Mouse (Mus musculus) C3H10T1/2 (cell line): ENCODE measurements around the gene Tpgs1. TPM values are rescaled to one million over a fixed set of nuclear protein-coding genes. Genes with fewer than 3 reads are reported as not detected.

ENCODE experiments used
- polyA plus RNA-seq, 2 experiments: library from polyadenylated mRNA; unstranded; fragments of >200 nt; fragmentation: generic; extraction: Trizol; gene quantifications; one replicate each; pipeline ENCODE4 v1.2.1; 2012; ENCODE audit warnings: missing spikeins in 2 of 2

The Tpgs1 gene
- 100 to 1,000 TPM; 144 to 166 TPM for polyA plus RNA-seq

DNA sequence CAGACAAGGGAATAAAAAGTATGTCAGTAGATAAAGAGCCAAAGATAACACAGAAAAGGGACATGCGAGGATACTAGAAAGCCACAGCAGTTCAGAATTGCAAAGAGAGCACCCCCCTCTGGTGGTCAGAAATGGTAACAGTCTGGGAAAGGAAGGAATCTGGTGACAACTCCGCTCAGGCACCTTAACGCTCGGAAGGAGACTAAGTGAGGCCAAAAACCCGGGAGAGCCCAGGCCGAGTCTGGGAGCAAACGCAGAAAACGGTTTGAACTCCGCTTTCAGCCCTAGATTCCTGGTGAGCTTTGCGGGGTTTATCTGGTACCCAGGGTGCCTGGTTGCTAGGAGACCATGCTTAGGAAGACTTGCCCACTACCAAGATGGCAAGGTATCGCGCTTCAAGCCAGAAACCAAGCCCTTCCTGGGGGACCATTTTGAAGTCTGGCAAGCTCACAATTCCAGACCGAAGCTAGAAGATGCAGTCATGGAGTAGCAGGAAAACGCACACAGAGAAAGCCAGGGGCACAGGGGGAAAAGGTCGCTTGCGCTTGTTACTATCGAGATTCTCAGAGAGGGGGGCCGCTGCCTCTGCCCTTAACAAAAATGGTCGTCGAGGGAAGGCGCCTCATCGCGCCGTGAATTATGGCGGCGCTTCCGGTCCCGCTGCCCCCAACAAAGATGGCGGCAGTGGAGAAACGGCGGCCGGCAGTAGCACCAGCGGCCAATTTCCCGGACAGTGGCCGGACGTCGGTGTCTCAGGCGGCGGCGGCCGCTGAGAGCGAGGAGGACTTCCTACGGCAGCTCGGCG, at the start of gene Tpgs1:
TSS of gene Tpgs1 (plus strand) at position 599 of the 805 bp plus-strand sequence.

DNA sequence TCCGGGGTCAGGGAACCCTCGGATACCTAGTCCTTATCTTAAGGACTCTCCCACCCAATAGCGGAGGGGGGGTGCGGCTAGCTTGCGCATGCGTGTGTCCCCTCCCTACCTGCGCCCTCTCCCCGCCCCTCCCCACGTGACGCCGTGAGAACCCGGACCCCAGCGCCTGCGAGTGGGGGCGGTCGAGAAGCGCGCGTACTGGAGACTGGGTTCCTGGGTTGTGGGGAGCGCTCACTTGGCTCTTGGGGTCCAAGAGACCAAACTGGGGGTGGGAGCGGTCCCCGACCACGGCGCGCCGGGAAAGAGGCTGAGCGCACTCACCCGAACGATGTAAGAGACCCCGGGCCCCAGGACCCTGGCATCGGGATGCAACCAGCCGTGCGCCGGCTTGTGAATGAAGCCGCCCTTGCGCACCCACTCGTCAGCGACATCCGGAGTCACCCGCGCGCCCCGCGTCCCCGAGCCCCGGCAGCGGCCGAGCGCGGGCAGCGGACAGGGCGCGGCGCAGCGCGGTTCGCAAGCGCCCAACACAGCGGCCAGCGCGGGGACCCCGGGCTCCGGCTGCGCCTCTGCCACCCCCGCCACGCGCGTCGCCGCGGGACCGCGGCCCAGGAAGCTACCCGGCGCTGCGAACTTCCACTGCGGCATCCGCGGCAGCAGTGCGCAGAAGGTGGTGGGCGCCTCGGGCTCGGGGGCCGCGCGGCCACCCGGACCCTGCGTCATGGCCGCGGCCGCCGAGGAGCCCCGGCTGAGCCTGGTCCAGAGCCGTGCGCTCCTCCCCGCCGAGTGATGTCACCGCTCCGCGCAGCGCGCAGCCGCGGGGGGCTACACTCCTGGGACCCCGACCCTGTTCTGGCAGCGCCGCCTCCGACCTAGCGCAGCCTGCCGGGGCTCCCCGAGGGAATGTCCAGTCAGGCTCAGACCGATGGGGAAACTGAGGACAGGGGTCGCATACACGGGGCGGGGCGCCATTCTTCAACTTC, 31.8 kb upstream of the Tpgs1 start, which contains the start of gene Shc2:
TSS of gene Shc2 (minus strand) at position 791 of the 983 bp plus-strand sequence.

DNA sequence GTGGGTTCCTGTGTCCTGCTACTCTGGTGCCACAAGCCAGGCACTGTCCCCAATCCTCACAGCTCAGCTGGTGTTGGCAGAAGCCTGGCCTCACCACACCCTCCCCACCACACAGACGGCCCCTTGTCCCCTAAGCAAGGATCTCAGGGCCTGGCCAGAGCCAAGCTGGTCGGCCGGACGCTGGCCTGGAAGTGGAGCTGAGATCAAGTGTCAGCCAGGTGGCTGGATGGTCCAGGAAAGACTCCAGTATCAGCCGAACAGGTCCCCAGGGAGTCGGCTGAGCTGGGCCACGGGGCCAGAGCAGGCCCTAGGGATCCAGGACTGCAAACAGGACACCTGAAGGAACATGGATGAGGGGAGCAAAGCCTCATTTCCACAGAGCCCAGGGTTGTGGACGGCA, 23.5 kb upstream of the Tpgs1 start, which contains the start of gene Odf3l2:
TSS of gene Odf3l2 (minus strand) at position 28 of the 400 bp plus-strand sequence.

DNA sequence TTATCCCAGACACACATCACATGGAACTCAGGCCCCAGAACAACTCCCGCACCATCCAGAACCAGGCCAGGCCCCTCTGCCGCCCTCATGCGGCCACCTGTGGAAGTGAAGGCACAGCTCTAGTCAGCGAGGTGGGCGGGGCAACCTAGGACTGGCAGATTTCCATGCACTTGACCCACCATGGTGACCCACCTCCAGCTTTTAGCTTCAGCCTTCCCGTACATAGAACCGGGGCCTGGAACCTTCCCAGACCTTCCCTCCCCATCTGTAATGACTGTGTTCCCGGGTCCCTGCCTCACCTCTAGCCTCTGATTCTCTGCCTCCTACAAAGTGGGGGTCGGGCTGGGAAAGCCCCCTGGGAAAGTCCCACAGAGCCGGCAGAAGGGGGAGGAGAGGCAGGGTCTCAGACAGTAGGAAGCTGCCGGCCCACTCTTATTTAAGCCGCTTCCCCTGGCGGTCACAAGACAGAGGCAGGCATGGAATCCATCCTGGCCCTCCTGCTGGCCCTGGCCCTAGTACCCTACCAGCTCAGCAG, 5.0 kb upstream of the Tpgs1 start, which contains the start of gene Madcam1:
TSS of gene Madcam1 (plus strand) at position 429 of the 535 bp plus-strand sequence.

DNA sequence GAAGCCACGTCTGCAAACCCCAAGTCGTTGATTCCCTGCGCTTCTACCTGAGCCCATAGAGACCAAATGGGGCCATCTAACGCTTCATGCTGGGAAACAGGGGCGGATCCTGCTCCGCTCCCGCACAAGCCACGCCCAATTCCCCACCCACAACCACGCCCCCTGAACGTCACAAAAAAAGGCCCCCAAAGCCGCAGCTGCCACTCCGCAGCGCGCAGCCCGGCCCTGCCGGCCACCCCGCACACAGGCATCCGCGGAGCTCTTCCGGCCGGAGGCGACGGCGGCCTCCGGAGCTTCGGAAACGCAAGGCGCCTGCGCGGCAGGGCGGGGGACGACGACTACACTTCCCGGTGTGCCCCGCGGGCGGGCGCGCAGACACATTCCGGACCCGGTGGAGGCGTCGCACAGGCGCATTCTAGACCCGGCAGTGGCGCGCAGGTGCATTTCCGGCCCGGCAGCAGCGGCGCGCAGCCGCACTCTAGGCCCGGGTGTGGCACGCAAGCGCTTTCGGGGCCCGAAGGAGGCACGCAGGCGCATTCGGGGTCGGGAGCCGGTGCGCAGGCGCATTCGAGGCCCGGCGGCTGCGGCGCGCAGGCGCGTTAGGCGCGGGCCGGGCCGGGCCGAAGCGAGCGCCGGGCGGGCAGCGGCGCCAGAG, 12.5 kb downstream of the Tpgs1 start, which contains the start of gene Cdc34:
TSS of gene Cdc34 (plus strand) at position 605 of the 655 bp plus-strand sequence.

DNA sequence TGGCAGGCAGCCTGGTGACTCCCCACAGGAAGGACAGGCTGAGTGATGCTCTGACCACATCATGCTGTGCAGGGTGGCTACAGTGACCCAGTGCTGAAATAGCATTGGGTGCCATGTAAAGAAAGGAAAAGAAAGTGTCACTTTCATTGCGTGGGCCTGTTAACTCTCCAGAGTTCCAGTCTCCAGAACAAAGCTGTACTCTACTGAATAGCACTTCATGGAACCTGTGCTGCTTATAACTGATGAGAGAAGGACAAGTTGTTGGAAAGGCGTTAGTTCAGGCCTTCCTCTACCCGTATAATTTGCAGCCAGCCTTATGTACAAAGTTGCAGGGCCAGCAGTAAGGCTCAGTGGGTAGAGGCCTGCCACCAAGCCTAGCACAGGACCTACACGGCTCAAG, 19.6 kb downstream of the Tpgs1 start, which contains the start of gene Gzmm:
TSS of gene Gzmm (plus strand) at position 301 of the 400 bp plus-strand sequence.

DNA sequence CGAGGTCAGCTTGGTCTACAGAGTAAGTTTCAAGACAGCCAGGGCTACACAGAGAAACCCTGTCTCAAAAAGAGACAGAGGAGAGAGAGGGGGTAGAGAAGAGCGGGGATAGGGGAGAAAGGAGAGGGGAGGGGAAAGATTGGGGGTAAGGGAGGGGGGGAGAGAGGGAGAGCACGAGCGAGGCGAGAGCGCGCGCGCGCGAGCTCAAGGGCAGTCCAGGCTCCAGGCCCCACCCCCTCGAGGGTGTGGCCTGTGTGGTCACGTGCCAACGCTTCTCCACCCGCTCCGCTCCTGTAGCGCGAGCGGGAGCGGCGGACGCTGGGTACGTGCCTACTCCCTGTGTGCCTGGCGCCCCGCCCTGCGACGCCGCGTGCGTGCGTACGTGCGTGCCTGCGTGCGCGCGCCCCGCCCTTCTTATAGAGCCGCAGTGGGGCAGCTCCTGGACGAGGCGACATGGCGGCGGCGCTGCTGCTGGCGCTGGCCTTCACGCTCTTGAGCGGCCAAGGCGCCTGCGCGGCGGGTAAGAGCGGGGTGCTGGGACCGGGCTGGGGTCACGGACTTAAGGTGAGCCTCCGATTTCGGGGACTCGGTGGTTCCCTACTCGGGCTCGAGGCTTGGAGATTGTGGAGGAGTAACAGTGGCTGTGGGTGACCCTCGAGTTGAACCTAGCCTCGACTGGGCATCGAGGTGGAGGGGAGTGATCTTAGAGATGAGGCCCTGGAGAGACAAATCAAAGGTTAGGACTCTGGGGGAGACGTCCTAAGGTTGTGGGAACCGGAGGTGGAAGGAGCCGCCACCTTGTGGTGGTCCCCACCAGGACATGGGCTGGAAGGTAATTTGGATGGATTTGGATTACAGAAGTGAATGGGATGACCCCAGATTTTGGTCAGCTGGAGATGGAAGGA, 35.1 kb downstream of the Tpgs1 start, which contains the start of gene Bsg:
TSS of gene Bsg (plus strand) at position 427 of the 905 bp plus-strand sequence.

DNA sequence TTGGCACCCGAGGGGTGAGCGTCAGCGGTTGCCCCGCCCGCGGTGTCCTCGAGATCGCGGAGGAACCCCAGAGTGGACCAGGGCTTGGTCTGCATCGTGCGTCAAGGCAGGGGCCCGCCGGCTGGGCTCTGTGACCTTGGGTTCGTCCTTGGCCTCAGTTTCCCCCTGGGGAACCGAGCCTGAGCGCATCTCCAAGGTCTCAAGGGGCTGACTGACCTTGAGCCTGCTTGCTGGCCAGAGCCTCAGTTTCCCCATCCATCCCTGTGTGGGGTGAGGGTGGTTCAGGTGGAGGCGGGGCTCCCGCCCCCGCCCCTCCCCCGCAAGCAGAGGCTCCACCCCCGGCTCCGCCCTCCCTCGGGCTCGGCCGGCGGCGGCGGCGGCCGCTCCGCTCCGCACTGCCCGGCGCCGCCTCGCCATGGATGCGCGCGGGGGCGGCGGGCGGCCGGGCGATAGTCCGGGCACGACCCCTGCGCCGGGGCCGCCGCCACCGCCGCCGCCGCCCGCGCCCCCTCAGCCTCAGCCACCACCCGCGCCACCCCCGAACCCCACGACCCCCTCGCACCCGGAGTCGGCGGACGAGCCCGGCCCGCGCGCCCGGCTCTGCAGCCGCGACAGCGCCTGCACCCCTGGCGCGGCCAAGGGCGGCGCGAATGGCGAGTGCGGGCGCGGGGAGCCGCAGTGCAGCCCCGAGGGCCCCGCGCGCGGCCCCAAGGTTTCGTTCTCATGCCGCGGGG, 47.3 kb downstream of the Tpgs1 start, which contains the start of gene Hcn2:
TSS of gene Hcn2 (plus strand) at position 381 of the 734 bp plus-strand sequence.

Other genes with a start within 250 kb of the Tpgs1 start
- not detected for gene Vmn2r83, start 200.6 kb upstream of the Tpgs1 start, polyA plus RNA-seq
- gene Plpp2, start 135.6 kb upstream of the Tpgs1 start, polyA plus RNA-seq, result 100 to 1,000 TPM; 138 to 392 TPM
- 10 to 100 TPM; 13.3 to 35.6 TPM for gene Mier2, start 114.2 kb upstream of the Tpgs1 start, polyA plus RNA-seq
- gene Theg, start 82.0 kb upstream of the Tpgs1 start, polyA plus RNA-seq, result under 1 TPM in 1 of 2 experiments, not detected in 1; 0.04 TPM
- gene C2cd4c, start 55.3 kb upstream of the Tpgs1 start, polyA plus RNA-seq, result under 1 TPM; 0.37 to 0.70 TPM
- 1 to 10 TPM; 4.1 to 7.6 TPM for gene Shc2, start 31.5 kb upstream of the Tpgs1 start, polyA plus RNA-seq
- under 1 TPM; 0.02 to 0.12 TPM for gene Odf3l2, start 23.6 kb upstream of the Tpgs1 start, polyA plus RNA-seq
- under 1 TPM in 1 of 2 experiments, not detected in 1; 0.15 TPM for gene Madcam1, start 4.8 kb upstream of the Tpgs1 start, polyA plus RNA-seq
- 100 to 1,000 TPM in 1 of 2 experiments, 10 to 100 TPM in 1; 90.7 to 532 TPM for gene Cdc34, start 12.8 kb downstream of the Tpgs1 start, polyA plus RNA-seq
- gene Gzmm, start 19.7 kb downstream of the Tpgs1 start, polyA plus RNA-seq, result 1 to 10 TPM in 1 of 2 experiments, under 1 TPM in 1; 0.26 to 1.4 TPM
- 1,000 to 10,000 TPM in 1 of 2 experiments, 100 to 1,000 TPM in 1; 956 to 1,508 TPM for gene Bsg, start 35.1 kb downstream of the Tpgs1 start, polyA plus RNA-seq
- 1 to 10 TPM; 2.8 to 4.9 TPM for gene Hcn2, start 47.3 kb downstream of the Tpgs1 start, polyA plus RNA-seq
- 10 to 100 TPM; 66.4 to 68.7 TPM for gene Polrmt, start 77.2 kb downstream of the Tpgs1 start, polyA plus RNA-seq
- under 1 TPM; 0.05 to 0.19 TPM for gene Fgf22, start 85.7 kb downstream of the Tpgs1 start, polyA plus RNA-seq
- 100 to 1,000 TPM in 1 of 2 experiments, 10 to 100 TPM in 1; 81.0 to 105 TPM for gene Rnf126, start 97.6 kb downstream of the Tpgs1 start, polyA plus RNA-seq
- gene Fstl3, start 107.9 kb downstream of the Tpgs1 start, polyA plus RNA-seq, result 1 to 10 TPM; 4.7 to 6.0 TPM
- gene Prss57, start 121.6 kb downstream of the Tpgs1 start, polyA plus RNA-seq, result under 1 TPM; 0.07 to 0.27 TPM
- gene Palm, start 124.2 kb downstream of the Tpgs1 start, polyA plus RNA-seq, result 100 to 1,000 TPM in 1 of 2 experiments, 10 to 100 TPM in 1; 79.5 to 140 TPM
- under 1 TPM; 0.04 to 0.12 TPM for gene Misp, start 151.6 kb downstream of the Tpgs1 start, polyA plus RNA-seq
- gene Ptbp1, start 185.1 kb downstream of the Tpgs1 start, polyA plus RNA-seq, result 100 to 1,000 TPM; 188 to 194 TPM
- gene Prtn3, start 205.1 kb downstream of the Tpgs1 start, polyA plus RNA-seq, result 1 to 10 TPM in 1 of 2 experiments, not detected in 1; 2.4 TPM
- 1 to 10 TPM in 1 of 2 experiments, under 1 TPM in 1; 0.34 to 8.2 TPM for gene Plppr3, start 205.3 kb downstream of the Tpgs1 start, polyA plus RNA-seq
- gene Elane, start 216.9 kb downstream of the Tpgs1 start, polyA plus RNA-seq, result under 1 TPM in 1 of 2 experiments, not detected in 1; 0.06 TPM
- under 1 TPM in 1 of 2 experiments, not detected in 1; 0.05 TPM for gene Cfd, start 221.5 kb downstream of the Tpgs1 start, polyA plus RNA-seq
- gene Med16, start 239.6 kb downstream of the Tpgs1 start, polyA plus RNA-seq, result 10 to 100 TPM; 43.2 to 83.7 TPM
- gene Gm26602, start 241.5 kb downstream of the Tpgs1 start, polyA plus RNA-seq, result not detected
- 1 to 10 TPM in 1 of 2 experiments, under 1 TPM in 1; 0.13 to 3.3 TPM for gene Kiss1r, start 247.6 kb downstream of the Tpgs1 start, polyA plus RNA-seq